Mouse (Mus musculus) megakaryocyte, embryonic 14.5 days (primary cell): ENCODE measurements at regions not wholly inside any gene's neighbourhood (a gene's known extent, or its start where the extent isn't known, plus 50 kb on each side); places are given as distances from the start of the nearest gene placed in this dataset.

Experiments used
- H3K27me3 ChIP-seq: replicated peaks from 2 replicates; pipeline ENCODE3; 2012; ENCODE audit warnings: inconsistent platforms
- H3K36me3 ChIP-seq: replicated peaks from 2 replicates; pipeline ENCODE3; 2012; ENCODE audit warnings: low read length, inconsistent platforms, mixed read lengths
- H3K4me1 ChIP-seq: 2 replicates; pipeline ENCODE4 v1.6.1; 2012; ENCODE audit warnings: inconsistent platforms
- H3K4me3 ChIP-seq: replicated peaks from 2 replicates; pipeline ENCODE3; 2012; ENCODE audit warnings: moderate library complexity, mild to moderate bottlenecking, inconsistent platforms
- H3K9me3 ChIP-seq: 2 replicates; pipeline ENCODE4 v1.6.1; 2012; ENCODE audit warnings: inconsistent platforms
- FLI1 ChIP-seq: IDR thresholded peaks from 2 replicates; pipeline ENCODE4 v1.6.1; 2012; ENCODE audit warnings: low read length, inconsistent platforms, mixed read lengths
- GATA1 ChIP-seq: IDR thresholded peaks from 3 replicates; pipeline ENCODE4 v1.6.1; 2012; ENCODE audit warnings: mixed read lengths, low read length, inconsistent platforms, borderline replicate concordance

DNA sequence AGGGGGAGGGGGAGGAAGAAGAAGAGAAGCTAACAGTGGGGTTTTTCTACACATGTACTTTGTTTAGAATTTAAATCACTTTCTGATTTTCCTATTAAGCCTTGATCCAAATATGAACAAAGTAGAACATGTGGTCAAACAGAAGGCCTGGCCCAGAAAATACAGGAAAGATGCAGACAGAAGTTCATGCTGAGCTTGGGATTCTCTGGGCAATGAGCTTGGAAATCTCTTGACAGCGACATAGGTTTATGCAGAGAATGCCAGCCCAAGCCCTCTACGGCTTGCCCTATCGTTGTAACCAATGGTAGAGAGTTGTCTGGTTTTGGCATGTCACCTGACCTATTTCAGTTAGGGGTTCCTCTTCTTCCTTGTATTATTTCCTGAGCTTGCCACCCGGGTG lies 141.0 kb upstream of the Spdye4c start:
- Histone ChIP-seq H3K36me3 (no peaks in the 10 kb centered on the region), H3K4me3 (no peak overlapping the region), H3K9me3 (no peaks in the 10 kb centered on the region), H3K4me1 (peaks cover 26% of the 10 kb centered on the region), H3K27me3 (peaks cover 29% of the 10 kb centered on the region)
- TF ChIP-seq GATA1: no peak
- no peak for TF ChIP-seq FLI1

DNA sequence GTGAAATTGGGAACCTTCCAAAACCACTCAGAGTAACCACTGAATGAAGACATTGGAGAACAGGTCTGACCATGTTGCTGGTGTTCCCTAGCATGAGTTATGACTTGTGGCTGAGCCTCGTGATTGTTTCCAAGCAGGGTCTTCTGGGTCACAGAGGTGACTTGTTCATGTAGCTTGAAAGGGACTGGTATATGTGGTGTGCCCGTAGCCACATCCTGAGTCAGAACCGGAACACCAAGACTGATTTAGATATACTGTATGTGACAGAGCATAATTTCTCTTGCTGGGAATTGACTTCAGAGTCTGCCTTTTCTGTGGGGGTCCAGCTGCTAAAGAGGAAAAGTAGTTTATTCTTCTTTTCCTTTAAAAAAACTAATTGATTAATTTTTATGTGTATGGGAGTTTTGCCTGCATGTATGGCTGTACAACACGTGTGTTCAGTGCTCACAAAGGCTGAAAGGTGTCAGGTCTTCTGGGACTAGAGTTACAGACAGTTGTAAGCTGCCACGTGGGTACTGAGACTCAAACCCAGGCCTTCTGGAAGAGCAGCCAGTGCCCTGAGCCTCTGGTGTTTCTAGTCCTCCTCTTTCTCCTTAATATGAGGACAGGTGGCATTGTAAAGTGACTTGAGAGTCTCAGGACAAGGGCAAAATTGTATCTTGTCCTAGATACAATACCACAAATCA lies 139.3 kb upstream of the Spdye4c start:
- H3K36me3 ChIP-seq: no peaks in the 10 kb centered on the region
- peaks cover 26% of the 10 kb centered on the region for H3K4me1 ChIP-seq
- TF ChIP-seq GATA1 (no peak), FLI1 (no peak)
- H3K4me3 ChIP-seq: peak overlapping the region; percentile 38
- no peaks in the 10 kb centered on the region for H3K9me3 ChIP-seq
- peaks cover 33% of the 10 kb centered on the region for H3K27me3 ChIP-seq

DNA sequence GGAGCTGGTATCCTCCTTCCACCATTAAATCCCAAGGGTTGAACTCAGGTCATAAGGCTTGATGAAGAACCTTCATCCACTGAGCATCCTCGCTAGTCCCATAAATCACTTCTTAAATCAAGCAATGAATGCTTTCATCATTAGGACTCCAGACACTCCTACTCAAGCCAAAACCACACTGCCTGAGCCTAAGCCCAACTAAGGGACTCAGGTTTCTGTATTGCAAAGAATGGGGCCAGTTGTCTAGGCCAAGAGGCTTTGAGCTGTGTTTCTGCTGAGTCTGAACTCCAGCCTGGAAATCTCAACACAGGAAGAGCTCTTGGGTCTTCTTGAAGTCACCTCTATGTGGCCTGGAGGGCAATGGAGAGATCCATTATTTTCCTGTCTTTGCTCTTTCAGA lies 138.4 kb upstream of the Spdye4c start:
- no peaks in the 10 kb centered on the region for H3K36me3 ChIP-seq
- peaks cover 5% of the 10 kb centered on the region; the same call in 1 of the 2 replicates for H3K9me3 ChIP-seq
- H3K27me3 ChIP-seq: peaks cover 34% of the 10 kb centered on the region
- no peak for TF ChIP-seq FLI1
- no peak for TF ChIP-seq GATA1
- H3K4me1 ChIP-seq: peaks cover 31% of the 10 kb centered on the region
- H3K4me3 ChIP-seq: no peak overlapping the region

DNA sequence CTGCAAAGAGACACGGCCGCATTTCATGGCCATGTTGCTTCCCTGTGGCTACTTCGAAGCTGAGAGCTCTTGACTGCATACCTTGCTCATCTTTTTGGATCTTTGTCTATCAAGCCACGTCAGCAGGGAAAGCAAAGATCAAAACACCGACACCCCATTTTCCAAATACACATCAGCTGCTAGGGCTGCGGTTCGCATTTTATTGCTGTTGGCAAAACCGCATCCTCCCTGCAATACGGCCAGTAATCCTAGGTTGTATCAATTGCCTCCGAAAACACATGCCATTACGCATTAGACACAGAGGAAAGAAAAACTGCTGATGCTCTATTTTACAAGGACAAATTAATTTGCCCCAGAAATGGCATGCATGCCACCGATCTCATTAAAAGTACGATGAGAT lies 136.5 kb upstream of the Spdye4c start:
- peaks cover 37% of the 10 kb centered on the region for H3K4me1 ChIP-seq
- H3K27me3 ChIP-seq: peaks cover 30% of the 10 kb centered on the region
- TF ChIP-seq FLI1 (no peak), GATA1 (no peak)
- no peak overlapping the region for H3K4me3 ChIP-seq
- H3K36me3 ChIP-seq: no peaks in the 10 kb centered on the region
- H3K9me3 ChIP-seq: peaks cover 5% of the 10 kb centered on the region; the same call in 1 of the 2 replicates

DNA sequence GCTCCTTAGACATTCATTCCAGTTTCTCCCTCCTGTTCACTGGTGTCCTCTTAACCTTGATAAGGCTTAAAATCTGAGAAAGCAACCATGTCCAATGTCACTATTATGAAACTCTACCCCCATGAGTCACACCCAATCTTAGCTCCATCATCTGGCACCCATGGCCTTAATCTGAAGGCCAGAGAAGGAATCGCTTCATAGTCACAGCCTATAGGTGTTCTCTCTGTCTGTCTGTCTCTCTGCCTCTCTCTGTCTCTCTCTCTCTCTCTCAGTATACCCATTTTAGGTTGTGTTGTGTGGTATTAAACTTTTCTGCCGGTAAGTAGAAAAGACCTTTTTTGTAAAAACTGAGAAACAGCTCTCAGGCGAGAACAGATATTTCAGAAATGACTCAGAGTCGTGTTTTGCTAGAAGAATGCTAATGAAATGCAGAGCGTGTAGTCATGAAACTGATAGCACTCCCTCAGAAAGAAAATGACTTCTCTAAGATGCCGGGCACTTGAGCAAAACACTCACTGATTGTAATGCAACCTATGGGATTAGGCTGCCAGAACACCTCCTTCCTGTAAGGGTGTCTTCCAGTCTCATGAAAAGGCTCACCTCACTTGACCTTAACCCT lies 133.3 kb upstream of the Spdye4c start:
- TF ChIP-seq FLI1: no peak
- no peak for TF ChIP-seq GATA1
- H3K27me3 ChIP-seq: peaks cover 38% of the 10 kb centered on the region
- no peaks in the 10 kb centered on the region for H3K36me3 ChIP-seq
- peaks cover 14% of the 10 kb centered on the region for H3K4me1 ChIP-seq
- H3K4me3 ChIP-seq: no peak overlapping the region
- H3K9me3 ChIP-seq: peaks cover 10% of the 10 kb centered on the region

DNA sequence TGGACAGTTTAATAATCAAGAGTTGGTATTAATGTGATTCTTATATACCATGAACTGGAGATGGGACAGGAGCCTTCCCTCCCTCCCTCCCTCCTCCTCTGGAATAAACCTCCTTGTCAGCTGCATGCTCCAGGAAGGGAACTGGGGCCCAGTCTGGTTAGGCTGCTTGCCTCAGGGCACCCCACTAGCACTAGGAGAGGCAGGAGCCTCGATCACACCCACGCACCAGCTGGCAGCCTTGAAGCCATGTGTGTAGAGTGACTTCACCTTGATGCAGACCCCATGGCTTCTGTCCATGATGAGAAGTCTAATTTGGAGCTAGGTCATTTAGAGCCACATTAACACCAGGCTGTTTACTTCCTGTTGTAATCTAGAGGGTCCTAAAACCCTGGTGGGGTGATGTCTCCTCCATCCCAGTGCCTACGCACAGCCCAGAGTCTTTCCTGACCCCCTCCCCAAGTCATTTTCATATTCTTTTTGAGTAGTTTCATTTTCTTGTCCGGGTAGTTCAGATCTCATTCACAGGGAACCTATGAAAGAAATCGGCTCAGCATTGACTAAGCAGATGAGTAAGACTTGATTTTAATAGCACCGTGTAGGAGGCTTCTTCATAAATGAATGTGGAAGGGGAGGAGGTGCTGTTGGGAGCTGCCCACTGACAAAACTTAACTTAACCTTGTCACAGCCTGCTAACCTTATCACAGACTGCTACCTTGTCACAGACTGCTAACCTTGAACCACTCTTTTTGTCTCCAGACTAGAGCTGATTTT lies 125.6 kb upstream of the Spdye4c start:
- Histone ChIP-seq H3K4me1 (peaks cover 16% of the 10 kb centered on the region), H3K27me3 (peaks cover 40% of the 10 kb centered on the region), H3K36me3 (no peaks in the 10 kb centered on the region), H3K9me3 (peaks cover 4% of the 10 kb centered on the region; the same call in 1 of the 2 replicates), H3K4me3 (no peak overlapping the region)
- no peak for TF ChIP-seq GATA1
- TF ChIP-seq FLI1: no peak

DNA sequence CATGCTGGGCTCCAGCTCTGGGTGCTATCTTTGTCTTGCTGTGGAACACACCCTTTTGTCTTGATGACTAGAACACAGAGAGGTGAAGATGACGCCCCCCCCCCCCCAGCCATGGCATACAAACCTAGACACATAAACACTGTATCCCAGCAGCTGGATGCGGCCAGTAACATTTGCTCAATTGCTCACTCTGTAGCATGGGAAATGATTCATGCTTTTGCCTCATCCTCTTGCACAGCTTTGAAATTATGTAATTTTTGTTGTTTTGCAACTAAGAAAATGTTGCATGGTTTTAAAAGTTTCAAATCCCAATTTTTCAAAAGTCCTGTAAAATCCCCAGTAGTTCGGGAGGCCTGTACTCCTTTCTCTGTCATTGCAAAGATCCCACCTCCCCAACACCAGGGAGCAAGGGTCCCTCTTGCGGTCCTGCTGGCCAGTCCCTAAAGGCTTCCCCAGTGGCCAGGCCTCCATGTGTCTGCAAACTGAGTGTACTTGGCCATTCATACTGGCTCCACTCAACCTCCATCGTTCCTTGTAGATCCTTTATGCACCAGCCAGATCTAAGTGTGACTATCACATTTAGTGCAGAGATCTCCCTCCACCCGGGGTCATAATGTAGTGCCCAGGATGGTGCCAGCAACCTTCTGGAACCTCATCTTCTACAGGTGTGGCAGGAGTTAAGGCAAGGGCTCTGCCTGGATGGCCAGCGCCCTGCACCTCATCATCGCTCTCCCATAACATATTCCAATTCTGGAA lies 123.3 kb upstream of the Spdye4c start:
- Histone ChIP-seq H3K36me3 (no peaks in the 10 kb centered on the region), H3K9me3 (peaks cover under 1% of the 10 kb centered on the region; the same call in 1 of the 2 replicates), H3K4me3 (no peak overlapping the region), H3K4me1 (peaks cover 17% of the 10 kb centered on the region), H3K27me3 (peaks cover 41% of the 10 kb centered on the region)
- TF ChIP-seq FLI1: no peak
- no peak for TF ChIP-seq GATA1

DNA sequence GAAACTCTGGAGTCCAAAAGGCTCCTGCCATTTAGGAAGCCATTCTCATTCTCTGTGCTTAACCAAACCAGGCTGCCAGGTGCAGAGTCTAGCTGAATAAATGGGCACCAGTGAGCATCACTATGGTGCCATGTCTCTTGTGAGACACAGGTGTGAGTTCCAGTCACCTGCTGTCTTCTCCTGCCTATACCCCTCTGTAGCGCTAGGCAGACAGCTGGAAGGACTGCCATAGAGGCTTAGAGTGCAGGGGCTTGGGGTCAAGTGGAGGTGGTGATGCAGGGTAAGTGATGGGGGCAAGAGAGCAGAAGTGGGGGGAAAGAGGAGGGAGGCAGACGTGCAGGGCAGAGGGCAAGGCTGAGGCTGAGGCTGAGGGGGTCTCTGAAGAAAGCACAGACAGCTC lies 122.7 kb upstream of the Spdye4c start:
- Histone ChIP-seq H3K9me3 (no peaks in the 10 kb centered on the region), H3K36me3 (no peaks in the 10 kb centered on the region), H3K4me1 (peaks cover 17% of the 10 kb centered on the region), H3K27me3 (peaks cover 46% of the 10 kb centered on the region), H3K4me3 (no peak overlapping the region)
- no peak for TF ChIP-seq GATA1
- no peak for TF ChIP-seq FLI1

DNA sequence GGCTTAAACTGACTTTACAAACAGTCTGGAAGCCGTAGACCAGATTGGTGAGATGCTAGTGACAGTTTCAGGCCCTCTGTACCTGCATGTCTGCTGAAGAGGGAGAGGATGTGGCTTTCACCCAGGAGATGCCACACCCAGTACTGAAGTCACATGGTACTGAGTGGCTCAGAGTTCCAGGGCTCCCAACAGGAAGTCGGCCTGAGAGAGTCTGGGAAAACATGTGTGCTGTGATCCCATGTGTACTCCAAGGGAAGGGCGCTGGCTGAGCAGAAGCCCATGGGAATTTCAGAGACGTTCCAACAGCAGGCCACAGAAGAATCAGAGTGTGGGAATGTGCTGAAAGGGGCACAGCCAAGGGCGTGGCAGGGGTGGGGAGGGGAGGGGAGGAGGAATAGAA lies 120.7 kb upstream of the Spdye4c start:
- Histone ChIP-seq H3K4me1 (peaks cover 13% of the 10 kb centered on the region), H3K36me3 (no peaks in the 10 kb centered on the region), H3K27me3 (peaks cover 44% of the 10 kb centered on the region), H3K4me3 (no peak overlapping the region), H3K9me3 (no peaks in the 10 kb centered on the region)
- no peak for TF ChIP-seq GATA1
- no peak for TF ChIP-seq FLI1
